Mouse (Mus musculus) ES-Bruce4 (cell line): Measurements from ENCODE around the gene Tbc1d21.

Experiments used
- CTCF ChIP-seq: IDR thresholded peaks from one replicate; pipeline ENCODE4 v1.8.1; 2011; ENCODE audit warnings: low read depth, low read length
- EP300 ChIP-seq: IDR thresholded peaks from 2 replicates; pipeline ENCODE4 v1.6.1; 2011; ENCODE audit warnings: low read depth, low read length; ENCODE audit not compliant: insufficient read depth
- POLR2A ChIP-seq: IDR thresholded peaks from one replicate; pipeline ENCODE4 v1.8.1; 2011; ENCODE audit warnings: low read length; ENCODE audit not compliant: insufficient read depth

DNA sequence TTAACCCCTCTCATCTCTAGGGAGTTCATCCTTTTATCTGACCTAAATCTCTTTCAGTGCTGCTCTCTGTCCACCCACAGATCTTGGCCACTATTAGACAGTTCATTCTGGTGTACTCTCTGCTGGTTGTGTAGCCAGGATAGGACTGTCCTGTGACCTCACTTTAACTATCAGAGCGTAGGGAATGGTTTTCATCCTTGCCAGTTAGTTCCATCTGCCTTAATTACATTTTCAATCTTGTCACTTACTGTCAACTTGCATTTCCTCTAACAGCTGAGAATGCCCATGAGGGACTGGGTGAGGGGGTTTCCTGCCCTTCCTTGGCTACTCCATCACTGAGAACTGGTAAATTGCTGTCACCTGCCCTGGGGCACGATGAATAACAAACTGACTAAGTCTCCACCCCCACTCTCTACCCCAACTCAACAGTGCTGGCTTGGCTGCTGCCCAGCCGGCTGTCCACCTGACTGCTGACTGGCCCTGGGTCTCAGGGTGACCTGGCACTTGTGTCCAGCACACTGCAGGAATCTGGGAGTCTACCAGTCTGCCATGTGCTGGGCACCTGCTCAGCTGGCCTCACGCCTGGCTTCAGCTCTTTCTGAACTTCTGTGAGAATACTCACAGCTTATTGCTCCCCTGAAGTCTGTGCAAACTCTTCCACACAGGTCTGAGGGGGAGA, 39.9 kb upstream of the Tbc1d21 start:
- TF ChIP-seq POLR2A (no peak), CTCF (no peak), EP300 (no peak)
